Mouse (Mus musculus) heart, embryonic 14.5 days (tissue): ENCODE results near the gene Dmd. TPM values are rescaled to one million over a fixed set of nuclear protein-coding genes. Genes with fewer than 3 reads are reported as not detected.

Source experiments
- ATAC-seq: fragments of 200-750 bp; cut with Nextera tagmentation; 2 replicates; pipeline ENCODE4 v1.8.0; 2017; ENCODE audit warnings: low read depth, moderate TSS enrichment; ENCODE audit not compliant: insufficient number of reproducible peaks, insufficient read depth, low FRiP score
- H3K27ac ChIP-seq, 2 experiments: fragments of 200-500 bp in 1 of 2; fragments of 300-500 bp in 1 of 2; sonication (generic) in 1 of 2; replicated peaks in 1 of 2; 2 replicates each; pipeline ENCODE4 v1.5.1; 2012 to 2014; ENCODE audit warnings: low read depth in 2 of 2, low read length in 2 of 2, control low read depth in 1 of 2, mild to moderate bottlenecking in 1 of 2, mixed read lengths in 1 of 2; ENCODE audit not compliant: control insufficient read depth in 1 of 2, insufficient read depth in 1 of 2
- H3K27me3 ChIP-seq: fragments of 300-500 bp; sonication (generic); 2 replicates; pipeline ENCODE4 v1.6.1; 2014; ENCODE audit warnings: mild to moderate bottlenecking, low read length, control low read depth; ENCODE audit not compliant: control insufficient read depth, insufficient read depth
- H3K36me3 ChIP-seq: fragments of 300-500 bp; sonication (generic); 2 replicates; pipeline ENCODE4 v1.6.1; 2014; ENCODE audit warnings: mild to moderate bottlenecking, control low read depth, low read length, mixed read lengths; ENCODE audit not compliant: control insufficient read depth, insufficient read depth
- H3K4me1 ChIP-seq, 2 experiments: fragments of 200-500 bp in 1 of 2; fragments of 300-500 bp in 1 of 2; sonication (generic) in 1 of 2; 2 replicates each; pipeline ENCODE4 v1.6.1; 2012 to 2014; ENCODE audit warnings: low read length in 2 of 2, control low read depth in 1 of 2, mixed read lengths in 1 of 2; ENCODE audit not compliant: control insufficient read depth in 2 of 2, insufficient read depth in 2 of 2
- H3K4me2 ChIP-seq: fragments of 300-500 bp; sonication (generic); 2 replicates; pipeline ENCODE4 v1.6.1; 2014; ENCODE audit warnings: mild to moderate bottlenecking, low read length
- H3K4me3 ChIP-seq, 2 experiments: fragments of 200-500 bp in 1 of 2; fragments of 300-500 bp in 1 of 2; sonication (generic) in 1 of 2; 2 replicates each; pipeline ENCODE4 v1.5.1; 2012 to 2014; ENCODE audit warnings: low read length in 2 of 2, mild to moderate bottlenecking in 2 of 2, control low read depth in 1 of 2, low read depth in 1 of 2, moderate library complexity in 1 of 2; ENCODE audit not compliant: control insufficient read depth in 1 of 2, insufficient read depth in 1 of 2
- H3K9ac ChIP-seq: fragments of 300-500 bp; sonication (generic); 2 replicates; pipeline ENCODE4 v1.6.1; 2014; ENCODE audit warnings: mild to moderate bottlenecking, low read length
- H3K9me3 ChIP-seq: fragments of 300-500 bp; sonication (generic); 2 replicates; pipeline ENCODE4 v1.6.1; 2016; ENCODE audit warnings: low read length, control low read depth; ENCODE audit not compliant: control insufficient read depth
- WGBS: fragments of 180-500 bp; shearing (Covaris S2); extraction: QIAGEN DNeasy Blood & Tissue Kit; methylation state at CpG from one replicate; pipeline ENCODE4 v1.1.7; 2014; 5-methylcytosine and 5-hydroxymethylcytosine counted together
- polyA plus RNA-seq: library from polyadenylated mRNA; unstranded; fragments of >200 nt; fragmentation: Nextera tagmentation; extraction: Ambion mirVana; gene quantifications from 2 replicates; pipeline ENCODE4 v1.2.1, GENCODE M21; 2014

Gene Dmd
- polyA plus RNA-seq, 1 experiment from 2014 or later = 44.6 TPM

DNA sequence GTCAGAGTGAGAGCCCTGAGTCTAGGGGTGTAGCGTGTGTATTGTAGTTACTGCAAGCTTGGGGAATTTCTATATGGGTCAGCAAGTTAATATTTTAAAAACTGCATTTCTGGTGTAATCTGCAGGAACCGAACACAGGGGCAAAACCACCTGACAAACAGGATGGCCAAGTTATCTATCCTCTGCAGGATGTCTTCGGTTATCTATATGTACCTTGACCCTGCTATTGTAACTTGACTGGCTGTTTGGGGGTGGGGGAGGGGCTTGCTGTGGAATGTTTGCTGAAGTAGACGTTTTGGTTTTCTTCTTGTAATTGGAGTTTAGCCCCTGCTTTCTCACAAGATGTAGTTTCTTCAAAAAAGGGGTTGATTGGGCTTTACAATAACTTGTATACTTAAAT, 2124.9 kb downstream of the Dmd start:
- WGBS = 47% methylated on average over 4 of the region's 4 CpGs
- H3K27me3 ChIP-seq = no peaks in the 10 kb centered on the region
- ATAC-seq = no peak
- no peaks in the 10 kb centered on the region for H3K36me3 ChIP-seq
- H3K4me3 ChIP-seq = no peak overlapping the region
- no peaks in the 10 kb centered on the region for H3K4me1 ChIP-seq
- no peak overlapping the region for H3K9ac ChIP-seq
- no peak overlapping the region for H3K4me2 ChIP-seq
- no peak overlapping the region for H3K27ac ChIP-seq
- no peaks in the 10 kb centered on the region for H3K9me3 ChIP-seq

DNA sequence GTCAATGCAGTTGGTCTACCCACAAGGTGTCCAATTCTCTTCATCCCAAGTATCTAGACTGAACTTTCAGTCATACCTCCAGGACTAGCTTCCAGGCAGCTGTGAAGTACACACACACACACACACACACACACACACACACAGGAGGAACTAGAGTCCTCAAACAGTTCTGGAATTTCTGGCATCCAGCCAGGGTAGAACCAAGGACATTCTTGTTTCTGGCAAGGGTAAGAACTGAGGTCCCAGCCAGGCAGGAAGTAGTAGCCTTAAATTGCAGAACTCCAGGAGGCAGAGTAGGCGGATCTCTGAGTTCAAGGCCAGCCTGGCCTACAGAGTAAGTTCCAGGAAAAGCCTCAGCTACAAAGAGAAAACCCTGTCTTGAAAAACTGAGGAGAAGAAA, 2128.2 kb downstream of the Dmd start:
- Histone ChIP-seq H3K9me3 (no peaks in the 10 kb centered on the region), H3K27me3 (no peaks in the 10 kb centered on the region), H3K4me1 (no peaks in the 10 kb centered on the region), H3K36me3 (no peaks in the 10 kb centered on the region), H3K9ac (no peak overlapping the region), H3K27ac (no peak overlapping the region), H3K4me2 (no peak overlapping the region), H3K4me3 (no peak overlapping the region)
- 69% methylated on average over 1 of the region's 1 CpGs for WGBS
- ATAC-seq = no peak

DNA sequence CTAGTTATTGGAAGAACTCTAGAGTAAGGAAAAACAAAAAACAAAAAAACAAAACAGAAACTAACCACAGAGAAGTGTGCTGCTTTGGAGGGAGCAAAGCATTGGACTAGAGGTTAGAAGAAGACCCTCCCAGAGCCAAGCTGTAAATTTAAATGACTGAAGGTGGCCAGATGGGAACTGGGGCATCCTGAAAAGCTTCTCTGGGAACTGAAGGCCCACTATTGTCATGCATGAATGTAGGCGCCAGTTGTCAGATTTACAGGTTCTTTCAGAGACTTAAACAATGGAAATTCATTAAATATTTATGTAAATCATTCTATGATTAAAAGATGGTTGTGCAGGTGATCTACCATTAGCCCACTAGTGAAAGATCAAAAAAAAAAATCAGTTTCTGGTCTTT, 2128.9 kb downstream of the Dmd start:
- no peak overlapping the region for H3K27ac ChIP-seq
- no peaks in the 10 kb centered on the region for H3K27me3 ChIP-seq
- H3K4me3 ChIP-seq = no peak overlapping the region
- H3K36me3 ChIP-seq = no peaks in the 10 kb centered on the region
- H3K9ac ChIP-seq = no peak overlapping the region
- no peaks in the 10 kb centered on the region for H3K4me1 ChIP-seq
- 74% methylated on average over 1 of the region's 1 CpGs for WGBS
- no peaks in the 10 kb centered on the region for H3K9me3 ChIP-seq
- no peak overlapping the region for H3K4me2 ChIP-seq
- ATAC-seq = no peak

DNA sequence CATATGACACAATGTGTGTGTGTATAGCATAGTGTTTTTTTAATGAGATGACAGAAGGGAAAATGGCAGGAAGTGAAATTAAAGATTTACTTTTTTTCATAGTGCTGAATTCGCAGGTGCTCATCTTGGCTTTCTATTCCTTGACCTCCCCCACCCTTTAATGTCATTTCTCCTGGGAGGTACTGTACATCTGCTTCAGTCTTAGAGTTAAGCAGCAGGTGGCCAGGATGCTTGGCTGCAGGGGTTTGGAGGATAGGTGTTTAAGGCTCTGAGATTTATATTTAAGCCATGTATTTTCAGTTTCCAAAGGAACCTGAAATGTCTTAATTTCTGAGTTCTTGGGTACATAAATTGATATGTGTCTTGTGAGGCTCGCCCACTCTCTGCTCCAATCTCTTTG, 2130.5 kb downstream of the Dmd start:
- Histone ChIP-seq H3K36me3 (no peaks in the 10 kb centered on the region), H3K27ac (no peak overlapping the region), H3K9ac (no peak overlapping the region), H3K4me3 (no peak overlapping the region), H3K27me3 (no peaks in the 10 kb centered on the region), H3K9me3 (no peaks in the 10 kb centered on the region), H3K4me2 (no peak overlapping the region), H3K4me1 (no peaks in the 10 kb centered on the region)
- ATAC-seq = no peak
- WGBS = 62% methylated on average over 2 of the region's 2 CpGs

DNA sequence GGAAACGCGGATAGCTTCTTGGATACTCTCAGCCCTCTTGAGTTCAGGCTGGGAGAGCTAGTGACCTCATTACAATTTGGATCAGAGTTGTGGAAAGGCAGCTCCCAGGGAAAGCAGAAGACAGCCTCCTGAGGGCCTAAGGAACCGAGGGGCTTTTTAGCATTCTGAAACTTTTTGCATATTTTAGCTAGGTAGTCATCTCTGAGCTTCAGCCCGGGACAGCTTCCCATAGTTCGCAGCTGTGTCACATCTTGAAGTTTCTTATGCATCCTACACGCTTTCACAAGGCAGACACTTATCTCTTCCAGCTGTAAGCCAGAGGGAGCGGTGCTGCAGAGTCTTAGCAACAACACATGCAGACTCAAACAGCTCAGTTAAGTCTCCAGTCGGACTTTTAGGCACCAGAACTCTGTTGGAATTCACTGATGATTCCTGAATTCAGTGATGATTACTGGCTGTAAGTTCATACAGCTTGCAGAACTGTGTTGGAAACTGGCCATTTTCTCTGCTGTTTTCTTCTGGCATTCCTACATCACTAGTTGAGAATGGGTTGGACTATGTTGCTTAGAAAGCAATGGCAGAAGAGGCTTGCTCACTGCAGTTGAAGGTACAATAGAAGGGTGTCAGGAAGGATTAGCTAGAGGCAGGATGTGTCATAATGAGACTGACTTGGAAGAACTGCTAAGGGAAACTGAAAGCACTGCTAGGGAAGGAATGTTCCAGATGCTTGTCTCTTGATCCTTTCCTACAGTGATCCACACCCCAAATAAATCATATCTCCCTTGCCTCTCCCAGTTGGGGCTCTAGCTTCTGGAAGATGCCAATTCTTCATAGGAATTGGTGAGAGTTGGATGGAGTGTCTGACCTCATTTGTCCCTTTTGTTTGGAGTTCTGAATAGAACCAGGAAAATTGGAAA, 2135.8 kb downstream of the Dmd start:
- Histone ChIP-seq H3K4me1 (no peaks in the 10 kb centered on the region), H3K27me3 (no peaks in the 10 kb centered on the region), H3K27ac (peak overlapping the region; percentile 2 to 14; a peak in 1 of 4 replicates), H3K4me2 (no peak overlapping the region), H3K9me3 (no peaks in the 10 kb centered on the region), H3K36me3 (no peaks in the 10 kb centered on the region), H3K4me3 (no peak overlapping the region), H3K9ac (no peak overlapping the region)
- 44% methylated on average over 8 of the region's 8 CpGs for WGBS
- no peak for ATAC-seq

DNA sequence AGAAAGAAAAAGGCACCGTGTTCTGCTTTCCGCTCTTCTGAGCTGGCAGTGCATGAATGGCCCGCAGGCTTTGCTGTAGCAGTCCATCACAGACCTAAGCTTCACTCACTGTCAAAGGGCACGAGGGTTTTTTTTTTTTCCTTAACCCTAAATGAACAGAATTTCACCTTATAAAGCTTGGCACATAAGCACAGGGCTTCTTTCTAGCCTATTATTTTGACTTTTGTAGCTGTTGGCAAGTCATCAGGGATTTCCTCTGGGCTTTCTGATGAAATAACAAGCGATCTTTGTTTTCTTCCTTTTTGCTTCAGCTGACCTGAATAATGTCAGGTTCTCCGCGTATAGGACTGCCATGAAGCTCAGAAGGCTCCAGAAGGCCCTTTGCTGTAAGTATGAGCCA, 2140.8 kb downstream of the Dmd start:
- ATAC-seq = no peak
- no peaks in the 10 kb centered on the region for H3K36me3 ChIP-seq
- no peaks in the 10 kb centered on the region for H3K27me3 ChIP-seq
- no peaks in the 10 kb centered on the region for H3K4me1 ChIP-seq
- no peak overlapping the region for H3K4me2 ChIP-seq
- no peak overlapping the region for H3K4me3 ChIP-seq
- 70% methylated on average over 7 of the region's 7 CpGs for WGBS
- H3K9me3 ChIP-seq = no peaks in the 10 kb centered on the region
- H3K27ac ChIP-seq = no peak overlapping the region
- no peak overlapping the region for H3K9ac ChIP-seq

DNA sequence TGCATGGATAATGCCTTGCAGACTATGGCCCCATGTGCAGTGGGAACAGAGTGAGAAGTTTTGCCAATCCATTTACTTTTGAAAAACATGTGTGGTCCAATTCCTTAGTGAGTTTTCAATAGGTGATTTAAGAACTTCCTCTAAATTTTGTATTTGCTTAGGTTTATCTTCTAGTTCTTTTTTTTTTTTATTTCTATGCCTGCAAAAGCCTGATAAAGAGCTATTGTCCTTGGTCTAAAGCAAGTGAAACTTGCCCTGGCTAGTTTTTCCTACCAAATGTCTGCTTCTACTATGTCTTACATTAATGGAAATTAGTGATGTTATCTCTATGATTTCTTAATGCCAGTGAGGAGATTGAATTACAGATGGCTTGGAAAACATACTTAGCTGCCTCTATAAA, 2144.7 kb downstream of the Dmd start:
- Histone ChIP-seq H3K27ac (no peak overlapping the region), H3K4me3 (no peak overlapping the region), H3K4me2 (no peak overlapping the region), H3K4me1 (no peaks in the 10 kb centered on the region), H3K36me3 (no peaks in the 10 kb centered on the region), H3K9ac (no peak overlapping the region), H3K9me3 (no peaks in the 10 kb centered on the region), H3K27me3 (no peaks in the 10 kb centered on the region)
- no peak for ATAC-seq

DNA sequence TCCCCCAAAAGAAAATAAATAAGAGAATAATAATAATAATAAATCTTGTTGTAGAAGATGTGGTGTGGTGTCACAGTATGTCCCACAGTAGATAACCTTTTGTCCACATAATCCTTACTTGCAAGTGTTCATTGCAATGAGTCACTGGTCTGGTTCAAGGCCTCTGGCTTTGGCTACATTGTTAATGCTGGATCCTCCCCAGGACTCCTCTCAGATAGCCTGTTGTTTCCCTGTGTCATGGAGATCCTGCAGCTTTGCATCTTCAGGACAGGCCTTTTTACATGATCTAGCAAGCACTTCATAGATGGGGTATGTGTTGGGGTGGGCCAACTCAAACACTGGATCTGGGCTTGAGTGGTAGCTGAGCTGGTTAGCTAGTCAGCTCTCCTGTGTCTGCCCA, 2150.0 kb downstream of the Dmd start:
- no peak for ATAC-seq
- Histone ChIP-seq H3K27ac (no peak overlapping the region), H3K36me3 (no peaks in the 10 kb centered on the region)

More for the DNA sequence above, 2150.0 kb downstream of the Dmd start:
- no peaks in the 10 kb centered on the region for H3K4me1 ChIP-seq
- no peaks in the 10 kb centered on the region for H3K27me3 ChIP-seq
- H3K9ac ChIP-seq = no peak overlapping the region
- no peaks in the 10 kb centered on the region for H3K9me3 ChIP-seq
- no peak overlapping the region for H3K4me3 ChIP-seq
- H3K4me2 ChIP-seq = no peak overlapping the region
